Mouse (Mus musculus) embryonic facial prominence, embryonic 12.5 days (tissue): ENCODE results near the gene Lyrm1. TPM values are rescaled to one million over a fixed set of nuclear protein-coding genes. Genes with fewer than 3 reads are reported as not detected.

Source experiments
- ATAC-seq: fragments of 200-750 bp; cut with Nextera tagmentation; 2 replicates; pipeline ENCODE4 v1.8.0; 2017; ENCODE audit not compliant: insufficient number of reproducible peaks, insufficient read depth, low FRiP score, low TSS enrichment
- H3K27ac ChIP-seq: fragments of 300-500 bp; sonication (generic); 2 replicates; pipeline ENCODE4 v1.5.1; 2016; ENCODE audit warnings: mild to moderate bottlenecking
- H3K27me3 ChIP-seq: fragments of 300-500 bp; sonication (generic); 2 replicates; pipeline ENCODE4 v1.6.1; 2016; ENCODE audit warnings: mild to moderate bottlenecking, moderate library complexity
- H3K36me3 ChIP-seq: fragments of 300-500 bp; sonication (generic); 2 replicates; pipeline ENCODE4 v1.6.1; 2016; ENCODE audit warnings: mild to moderate bottlenecking
- H3K4me1 ChIP-seq: fragments of 300-500 bp; sonication (generic); 2 replicates; pipeline ENCODE4 v1.6.1; 2016
- H3K4me2 ChIP-seq: fragments of 300-500 bp; sonication (generic); replicated peaks from 2 replicates; pipeline ENCODE4 v1.6.1; 2016; ENCODE audit warnings: mild to moderate bottlenecking, moderate library complexity
- H3K4me3 ChIP-seq: fragments of 300-500 bp; sonication (generic); 2 replicates; pipeline ENCODE4 v1.5.1; 2016; ENCODE audit warnings: mild to moderate bottlenecking
- H3K9ac ChIP-seq: fragments of 300-500 bp; sonication (generic); 2 replicates; pipeline ENCODE4 v1.6.1; 2016; ENCODE audit warnings: mild to moderate bottlenecking, moderate library complexity
- H3K9me3 ChIP-seq: fragments of 300-500 bp; sonication (generic); 2 replicates; pipeline ENCODE4 v1.6.1; 2016; ENCODE audit warnings: mild to moderate bottlenecking, moderate library complexity
- WGBS: fragments of 180-500 bp; shearing (Covaris S2); methylation state at CpG from one replicate; pipeline ENCODE4 v1.1.7; 2016; 5-methylcytosine and 5-hydroxymethylcytosine counted together
- polyA plus RNA-seq: library from polyadenylated mRNA; unstranded; fragments of >200 nt; fragmentation: Nextera tagmentation; extraction: Ambion mirVana; gene quantifications from 2 replicates; pipeline ENCODE4 v1.2.1, GENCODE M21; 2016

Lyrm1 gene
- 11.0 and 11.5 TPM in 2 replicates for polyA plus RNA-seq

DNA sequence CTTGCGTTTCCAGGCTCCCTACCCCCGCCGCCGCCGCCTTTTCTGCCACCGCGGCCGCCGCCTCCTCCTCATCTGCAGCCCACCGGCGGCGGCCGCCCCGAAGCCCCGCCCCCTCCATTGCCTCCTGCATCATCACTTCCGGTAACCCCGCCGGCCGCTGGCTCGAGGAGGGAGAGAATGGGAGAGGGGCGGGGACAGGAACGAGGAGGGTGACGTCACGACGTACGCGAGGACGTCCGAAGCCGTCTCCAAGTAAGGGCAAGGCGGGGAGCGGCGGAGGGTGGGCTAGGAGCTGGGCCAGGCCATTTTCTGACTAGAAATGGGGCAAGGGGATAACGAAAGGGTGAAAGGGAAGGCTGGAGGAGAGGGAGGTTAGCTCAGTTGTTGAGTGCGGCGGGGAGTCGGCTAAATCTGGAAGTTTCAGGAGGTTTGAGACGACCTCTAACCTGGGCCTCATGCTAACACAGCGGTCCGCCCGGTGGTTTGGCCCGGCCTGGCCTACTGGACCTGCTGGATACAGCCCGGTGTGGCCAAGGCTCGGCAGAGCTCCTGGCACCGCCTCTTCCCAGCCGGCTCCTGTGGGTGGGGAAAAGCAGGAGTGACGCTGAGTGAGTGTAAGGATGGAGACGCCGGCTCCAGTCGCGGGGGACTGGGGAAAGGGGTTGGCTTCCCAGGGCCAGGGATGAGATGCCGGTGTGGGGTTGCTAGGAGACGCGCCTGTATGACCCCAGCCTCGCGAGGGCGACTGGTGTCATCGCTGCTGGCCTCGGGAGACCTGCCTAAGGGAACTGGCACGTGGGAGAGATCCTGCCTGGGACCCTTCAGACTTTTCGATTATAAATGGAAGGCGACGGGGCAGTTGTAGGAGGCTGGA is at the start of gene Lyrm1, which contains the start of gene Dcun1d3:
Gene Lyrm1 (plus strand): TSS at position 223 of the 874 bp plus-strand sequence.
Gene Dcun1d3 (minus strand): TSS at position 660 of the 874 bp plus-strand sequence.
- Histone ChIP-seq H3K9me3 (no peaks in the 10 kb centered on the region), H3K4me2 (peak within 1 kb of the TSS; percentile 65), H3K27ac (peak within 1 kb of the TSS; percentile 95), H3K4me3 (peak within 1 kb of the TSS; percentile 79), H3K4me1 (peaks cover 19% of the 10 kb centered on the region), H3K27me3 (no peaks in the 10 kb centered on the region), H3K9ac (peak within 1 kb of the TSS; percentile 88), H3K36me3 (no peaks in the 10 kb centered on the region)
- WGBS: under 1% methylated on average over 63 of the region's 63 CpGs
- peak; percentile 97 for ATAC-seq

DNA sequence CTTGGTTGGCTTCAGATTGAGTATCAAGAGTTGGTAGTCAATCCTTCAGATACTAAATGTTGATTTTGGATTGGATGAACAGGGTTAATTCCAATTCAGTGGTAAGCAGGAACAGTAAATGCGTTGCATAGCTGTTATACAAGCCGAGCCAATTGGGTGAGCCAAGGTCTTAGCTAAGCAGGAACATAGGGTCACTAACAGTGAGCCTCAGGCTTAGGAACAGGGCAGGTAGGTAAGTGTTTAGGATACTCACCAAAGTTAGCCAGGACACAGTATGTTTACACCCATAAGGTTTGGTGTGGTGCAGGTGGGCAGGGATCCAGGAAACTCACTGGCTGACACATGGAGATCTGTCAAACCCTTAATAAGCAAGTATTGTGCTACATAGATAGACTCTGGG is 48.3 kb upstream of the Lyrm1 start:
- Histone ChIP-seq H3K9me3 (no peaks in the 10 kb centered on the region), H3K4me2 (no peak overlapping the region), H3K36me3 (peaks cover 14% of the 10 kb centered on the region; the same call in 1 of the 2 replicates), H3K27ac (no peak overlapping the region), H3K4me1 (no peaks in the 10 kb centered on the region), H3K27me3 (no peaks in the 10 kb centered on the region), H3K9ac (no peak overlapping the region), H3K4me3 (no peak overlapping the region)
- no peak for ATAC-seq
- 90% methylated on average over 2 of the region's 2 CpGs for WGBS

GRCm38 (mm10) chr7:119849096-119849495 is 46.6 kb upstream of the Lyrm1 start:
- Histone ChIP-seq H3K27me3 (no peaks in the 10 kb centered on the region), H3K36me3 (peaks cover 14% of the 10 kb centered on the region; the same call in 1 of the 2 replicates), H3K9me3 (no peaks in the 10 kb centered on the region), H3K4me1 (no peaks in the 10 kb centered on the region), H3K4me3 (no peak overlapping the region), H3K4me2 (no peak overlapping the region), H3K9ac (no peak overlapping the region), H3K27ac (no peak overlapping the region)
- WGBS: 0% methylated on average over 1 of the region's 1 CpGs
- ATAC-seq: no peak

GRCm38 (mm10) chr7:119850737-119851136 is 44.9 kb upstream of the Lyrm1 start:
- Histone ChIP-seq H3K4me2 (no peak overlapping the region), H3K27me3 (no peaks in the 10 kb centered on the region), H3K9me3 (no peaks in the 10 kb centered on the region), H3K4me3 (no peak overlapping the region), H3K27ac (no peak overlapping the region), H3K9ac (no peak overlapping the region), H3K4me1 (no peaks in the 10 kb centered on the region), H3K36me3 (peaks cover 11% of the 10 kb centered on the region; the same call in 1 of the 2 replicates)
- WGBS: 85% methylated on average over 5 of the region's 5 CpGs
- ATAC-seq: no peak

GRCm38 (mm10) chr7:119852494-119852893 is 43.2 kb upstream of the Lyrm1 start:
- no peaks in the 10 kb centered on the region for H3K9me3 ChIP-seq
- ATAC-seq: no peak
- no peak overlapping the region for H3K27ac ChIP-seq
- H3K4me1 ChIP-seq: no peaks in the 10 kb centered on the region
- H3K4me3 ChIP-seq: no peak overlapping the region
- H3K9ac ChIP-seq: no peak overlapping the region
- H3K36me3 ChIP-seq: peaks cover 17% of the 10 kb centered on the region; the same call in 1 of the 2 replicates
- H3K4me2 ChIP-seq: no peak overlapping the region
- no peaks in the 10 kb centered on the region for H3K27me3 ChIP-seq

DNA sequence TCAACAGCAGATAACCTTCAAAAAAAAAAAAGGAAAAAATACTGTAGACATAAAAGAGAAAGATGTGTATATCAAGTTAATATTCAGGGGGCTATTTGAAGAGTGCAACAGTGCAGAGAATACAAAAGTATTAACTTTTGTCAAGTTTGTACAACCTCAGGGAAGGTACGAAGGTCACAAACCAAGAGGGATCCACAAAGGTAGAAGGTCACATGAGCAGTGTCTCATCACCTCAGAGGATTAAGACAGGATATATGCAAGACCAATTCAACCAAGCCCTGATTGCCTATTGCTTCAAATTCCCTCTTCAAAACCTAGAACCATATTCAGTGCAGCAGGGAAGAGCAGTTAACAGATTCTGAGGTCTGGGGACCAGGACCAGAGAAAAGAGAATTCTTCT is 42.5 kb upstream of the Lyrm1 start:
- ATAC-seq: no peak
- H3K36me3 ChIP-seq: peaks cover 24% of the 10 kb centered on the region; the same call in 1 of the 2 replicates
- H3K9me3 ChIP-seq: no peaks in the 10 kb centered on the region
- H3K4me1 ChIP-seq: no peaks in the 10 kb centered on the region
- no peak overlapping the region for H3K4me3 ChIP-seq
- no peak overlapping the region for H3K9ac ChIP-seq
- no peak overlapping the region for H3K27ac ChIP-seq
- 94% methylated on average over 1 of the region's 1 CpGs for WGBS
- H3K4me2 ChIP-seq: no peak overlapping the region
- no peaks in the 10 kb centered on the region for H3K27me3 ChIP-seq

DNA sequence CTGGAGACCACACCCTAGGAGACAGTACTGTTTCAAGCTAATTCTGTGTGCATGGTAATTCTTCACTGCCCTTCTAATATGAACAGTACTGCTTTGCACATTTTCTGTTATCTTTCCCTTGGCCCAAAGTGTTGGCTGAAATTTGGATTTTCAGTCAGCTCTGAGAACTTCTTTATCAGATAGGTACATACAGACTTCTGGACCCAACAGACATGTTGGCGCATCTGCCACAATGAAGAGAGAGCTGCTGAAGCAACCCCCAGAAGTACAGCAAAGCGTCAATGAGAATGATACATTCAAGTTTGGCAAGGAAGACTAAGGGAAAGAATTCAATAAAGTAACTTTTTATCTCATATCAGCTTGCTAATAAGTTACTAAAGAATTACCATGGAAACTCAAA is 41.3 kb upstream of the Lyrm1 start:
- H3K27me3 ChIP-seq: no peaks in the 10 kb centered on the region
- H3K4me3 ChIP-seq: no peak overlapping the region
- no peaks in the 10 kb centered on the region for H3K4me1 ChIP-seq
- 97% methylated on average over 2 of the region's 2 CpGs for WGBS
- H3K27ac ChIP-seq: no peak overlapping the region
- ATAC-seq: no peak
- peaks cover 32% of the 10 kb centered on the region for H3K36me3 ChIP-seq
- H3K4me2 ChIP-seq: no peak overlapping the region
- no peak overlapping the region for H3K9ac ChIP-seq
- H3K9me3 ChIP-seq: no peaks in the 10 kb centered on the region

DNA sequence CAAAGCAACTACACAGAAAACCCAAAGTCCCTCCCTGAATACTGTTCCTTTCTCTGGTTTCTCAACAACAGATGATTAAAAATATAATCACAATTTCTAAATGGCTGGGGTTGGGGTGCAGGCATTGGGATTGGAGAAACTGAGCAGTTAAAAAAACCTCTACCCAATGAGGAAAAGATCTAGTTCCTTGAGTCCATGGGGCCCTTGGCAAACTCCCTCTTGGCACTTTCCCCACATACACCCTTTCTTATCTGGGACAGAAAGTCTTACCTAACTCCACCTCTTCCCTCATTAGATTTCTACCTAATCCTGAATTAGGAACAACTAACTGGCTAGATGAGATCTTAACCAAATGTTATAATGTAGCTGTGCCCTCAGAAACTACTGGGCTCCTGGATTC is 40.6 kb upstream of the Lyrm1 start:
- H3K27me3 ChIP-seq: no peaks in the 10 kb centered on the region
- H3K9ac ChIP-seq: no peak overlapping the region
- H3K4me3 ChIP-seq: no peak overlapping the region
- ATAC-seq: no peak
- H3K36me3 ChIP-seq: peaks cover 34% of the 10 kb centered on the region
- H3K27ac ChIP-seq: no peak overlapping the region
- no peaks in the 10 kb centered on the region for H3K9me3 ChIP-seq
- no peak overlapping the region for H3K4me2 ChIP-seq
- peaks cover under 1% of the 10 kb centered on the region; the same call in 1 of the 2 replicates for H3K4me1 ChIP-seq

DNA sequence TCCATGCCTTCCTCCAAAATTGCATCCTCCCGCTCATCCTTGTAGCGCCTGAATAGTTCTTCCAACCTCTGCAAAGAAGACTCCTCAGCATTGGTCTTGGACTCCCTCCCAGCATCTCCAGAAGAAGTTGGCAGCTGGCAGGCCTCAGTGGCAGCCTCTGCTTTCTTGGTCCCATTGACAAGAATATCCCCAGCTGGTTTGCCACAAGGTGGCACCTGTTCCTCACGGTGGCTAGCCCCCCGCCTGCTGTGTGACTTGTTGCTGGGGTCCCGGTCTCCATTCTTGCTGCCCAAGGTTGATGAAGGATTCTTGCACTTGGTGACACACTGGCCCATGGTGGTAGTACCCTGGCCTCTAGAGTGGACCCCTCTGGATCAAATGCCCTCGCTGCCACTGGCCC is 36.2 kb upstream of the Lyrm1 start:
- no peaks in the 10 kb centered on the region for H3K9me3 ChIP-seq
- peaks cover 22% of the 10 kb centered on the region for H3K4me1 ChIP-seq
- H3K4me2 ChIP-seq: no peak overlapping the region
- WGBS: 85% methylated on average over 6 of the region's 6 CpGs
- H3K27ac ChIP-seq: no peak overlapping the region
- ATAC-seq: no peak
- no peak overlapping the region for H3K4me3 ChIP-seq
- H3K36me3 ChIP-seq: peaks cover 23% of the 10 kb centered on the region
- H3K9ac ChIP-seq: no peak overlapping the region
- H3K27me3 ChIP-seq: no peaks in the 10 kb centered on the region

DNA sequence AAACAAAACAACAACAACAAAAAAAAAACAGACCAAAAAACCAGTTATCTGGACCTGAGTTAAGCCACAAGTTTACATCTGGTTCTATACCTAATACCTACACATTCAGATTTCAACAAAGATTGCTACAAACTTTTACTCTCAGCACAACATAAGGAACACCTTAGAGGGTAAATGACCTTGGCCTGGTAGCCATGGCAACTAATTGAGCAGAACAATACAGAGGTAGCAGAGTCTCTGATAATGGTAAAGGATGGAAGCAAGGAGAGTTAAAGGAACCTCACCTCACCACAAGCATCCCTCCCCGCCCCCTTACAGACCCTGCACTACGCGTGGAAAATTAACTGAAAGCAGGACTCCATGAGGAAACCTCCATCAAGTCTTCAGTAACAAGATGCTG is 35.5 kb upstream of the Lyrm1 start:
- no peak overlapping the region for H3K4me3 ChIP-seq
- no peak overlapping the region for H3K9ac ChIP-seq
- H3K9me3 ChIP-seq: no peaks in the 10 kb centered on the region
- WGBS: 67% methylated on average over 3 of the region's 3 CpGs
- no peak overlapping the region for H3K4me2 ChIP-seq
- no peaks in the 10 kb centered on the region for H3K27me3 ChIP-seq
- ATAC-seq: no peak
- H3K36me3 ChIP-seq: peaks cover 23% of the 10 kb centered on the region
- 0 out of 2 replicates have a peak overlapping the region, but pooled peaks have one; percentile 31 for H3K27ac ChIP-seq
- H3K4me1 ChIP-seq: peaks cover 22% of the 10 kb centered on the region

DNA sequence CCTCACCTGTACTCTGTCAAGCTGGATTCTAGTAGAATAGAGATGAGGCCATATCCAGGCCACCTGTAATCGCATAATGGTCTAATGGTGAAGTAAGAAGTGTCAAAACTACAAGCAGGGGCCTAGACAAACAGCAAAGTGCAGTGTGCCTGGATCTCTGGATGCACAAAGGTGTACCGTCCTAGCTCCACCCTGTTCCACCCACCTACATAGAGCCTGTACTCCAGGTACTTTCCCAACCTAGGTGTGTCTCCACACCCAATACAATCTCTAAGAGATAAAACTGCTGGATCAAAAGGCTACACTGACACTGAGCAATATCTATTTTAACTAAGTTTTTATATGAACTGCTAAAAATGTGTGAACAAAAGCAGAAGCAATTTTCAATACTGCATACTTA is 35.1 kb upstream of the Lyrm1 start:
- Histone ChIP-seq H3K4me3 (no peak overlapping the region), H3K9me3 (no peaks in the 10 kb centered on the region), H3K36me3 (peaks cover 23% of the 10 kb centered on the region), H3K9ac (no peak overlapping the region), H3K27ac (0 out of 2 replicates have a peak overlapping the region, but pooled peaks have one; percentile 31), H3K27me3 (no peaks in the 10 kb centered on the region), H3K4me1 (peaks cover 22% of the 10 kb centered on the region), H3K4me2 (no peak overlapping the region)
- 76% methylated on average over 2 of the region's 2 CpGs for WGBS
- no peak for ATAC-seq

DNA sequence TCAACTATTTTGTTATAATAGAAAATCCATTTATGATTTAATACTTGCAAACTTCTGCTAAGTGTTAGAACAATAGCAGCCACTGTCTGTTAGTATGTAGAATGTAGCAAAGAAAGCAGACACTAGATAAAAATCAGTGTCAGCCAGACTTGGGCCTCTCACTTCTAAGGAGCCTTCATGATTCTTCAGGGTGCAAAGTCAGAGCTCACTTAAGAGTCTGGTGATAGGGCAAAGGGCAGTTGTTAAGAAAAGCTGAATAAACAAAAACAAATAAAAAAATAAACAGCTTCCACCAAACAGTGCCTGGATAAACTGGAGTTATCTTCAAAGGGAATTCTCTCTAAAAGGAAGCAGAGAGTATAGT is 34.7 kb upstream of the Lyrm1 start:
- no peak for ATAC-seq
- H3K4me2 ChIP-seq: no peak overlapping the region
- H3K27me3 ChIP-seq: no peaks in the 10 kb centered on the region
- peaks cover 23% of the 10 kb centered on the region for H3K36me3 ChIP-seq
- peak overlapping the region; percentile 86; the same call in 1 of the 2 replicates for H3K27ac ChIP-seq
- H3K9me3 ChIP-seq: no peaks in the 10 kb centered on the region
- H3K9ac ChIP-seq: no peak overlapping the region
- peaks cover 22% of the 10 kb centered on the region for H3K4me1 ChIP-seq
- H3K4me3 ChIP-seq: no peak overlapping the region
